In the genomic region with DNA sequence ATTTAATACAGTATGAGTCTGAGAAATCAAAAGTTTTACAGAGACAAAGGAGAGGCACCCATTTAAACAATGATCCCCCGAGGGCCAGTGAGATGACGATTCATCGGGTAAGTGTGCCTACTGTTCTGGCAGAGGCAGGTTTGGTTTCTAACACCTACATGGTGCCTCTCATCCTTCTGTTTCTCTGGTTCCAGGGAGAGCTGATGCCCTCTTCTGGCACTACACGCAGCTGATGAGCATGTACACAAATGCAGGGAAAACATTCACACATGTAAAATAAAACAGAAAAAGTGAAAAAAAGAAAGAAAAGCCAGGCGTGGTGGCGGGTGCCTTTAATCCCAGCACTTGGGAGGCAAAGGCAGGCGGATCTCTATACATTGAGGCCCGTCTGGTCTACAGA, we compare ENCODE assay signal across 9 mouse cellular contexts. TPM values are rescaled to one million over a fixed set of nuclear protein-coding genes. Genes with fewer than 3 reads are reported as not detected.
A peak's percentile ranks its signal among the peaks of the same experiment; 100 is the strongest.
DNase-seq lines count a peak whose midpoint lies in the region; TF ChIP-seq lines count a peak whose summit lies in the region.
"Had no signal": no experiment of that assay in that cellular context is flagged by ENCODE, and none has a peak within 500 bp of the region (broad histone marks: within the 10 kb centered on the region; RNA-seq: fewer than 3 reads in every experiment).

No protein-coding gene starts in this region.

- TF ChIP-seq POLR2A in cerebellum, adult 2 months (IDR thresholded peaks at IDR 0.05; ENCODE audit: borderline replicate concordance, insufficient read depth, low read length): no peak
- no peak for TF ChIP-seq POLR2A in cortical plate, adult 2 months (IDR thresholded peaks at IDR 0.05; ENCODE audit: extremely low read depth, insufficient read depth, low read length)

- no peak overlapping the region for H3K4me3 ChIP-seq in cerebellum, adult 2 months (replicated peaks; ENCODE audit: insufficient read depth, low read depth, low read length)
- H3K4me3 ChIP-seq in layer of hippocampus, adult 2 months: no peak overlapping the region
- H3K4me3 ChIP-seq in cortical plate, adult 2 months (ENCODE audit: insufficient read depth, low read length): no peak overlapping the region
- H3K4me3 ChIP-seq: midbrain, embryonic 15.5 days had no signal

- no peaks in the 10 kb centered on the region for H3K27me3 ChIP-seq in cerebellum, adult 2 months (ENCODE audit: control insufficient read depth, insufficient read depth, low read length)
- H3K27me3 ChIP-seq: midbrain, embryonic 15.5 days had no signal

- no peak for DNase-seq in cerebellum, adult 2 months
- no peak for DNase-seq in cerebellum, adult 11 months
- DNase-seq in layer of hippocampus, adult 2 months (ENCODE audit: low spot score in 2 of 2): peak in 1 of 2 experiments; percentile 43
- DNase-seq in layer of hippocampus, adult 9-11 months: no peak
- peak; percentile 40 for DNase-seq in 416B (ENCODE audit: low read depth)
- DNase-seq in adrenal gland, postnatal 25 days: no peak
- no peak for DNase-seq in cerebellum, postnatal 10 days

- TF ChIP-seq CTCF in cerebellum, adult 2 months (IDR thresholded peaks at IDR 0.05; ENCODE audit: borderline replicate concordance, insufficient read depth, low read depth, low read length): peak; percentile 20; the same call in 1 of the 2 replicates
- peak; percentile 76 for TF ChIP-seq CTCF in layer of hippocampus, adult 2 months (conservative IDR thresholded peaks at IDR 0.05)
- peak; percentile 62 for TF ChIP-seq CTCF in cortical plate, adult 2 months (IDR thresholded peaks at IDR 0.05; ENCODE audit: extremely low read depth, insufficient read depth, low read length)

- peaks cover 7% of the 10 kb centered on the region for H3K4me1 ChIP-seq in cerebellum, adult 2 months (ENCODE audit: control insufficient read depth, insufficient read depth, low read length)
- no peaks in the 10 kb centered on the region for H3K4me1 ChIP-seq in cortical plate, adult 2 months (ENCODE audit: control insufficient read depth, insufficient read depth, low read length)
- H3K4me1 ChIP-seq: midbrain, embryonic 15.5 days had no signal

- 74% methylated on average over 8 of the region's 8 CpGs for WGBS in cerebellum, adult 2 months

- no peak overlapping the region for H3K27ac ChIP-seq in cerebellum, adult 2 months (ENCODE audit: insufficient read depth, low read length)
- no peak overlapping the region for H3K27ac ChIP-seq in layer of hippocampus, adult 2 months
- no peak overlapping the region for H3K27ac ChIP-seq in cortical plate, adult 2 months (ENCODE audit: insufficient read depth, low read length)
- H3K27ac ChIP-seq: midbrain, embryonic 15.5 days had no signal

RNA-seq across cellular contexts. Expression of gene Rassf2, which starts 29.9 kb away (rescaled TPM):
- 35.8 and 44.7 TPM in 2 replicates for polyA plus RNA-seq in cerebellum, adult 2 months (2012; rRNA removed)
- total RNA-seq in layer of hippocampus, adult 2 months (2021): 10 to 100 TPM; 39.9 to 43.2 TPM
- 32.6 and 35.9 TPM in 2 replicates for polyA plus RNA-seq in cortical plate, adult 2 months (2012; rRNA removed)
- total RNA-seq in adrenal gland, postnatal 25 days (2021): 4.8 and 5.6 TPM in 2 replicates

Comparison
In these comparisons a context has a peak if more than half of its experiments do, and no peak if none do; other contexts are left out.
1. CTCF ChIP-seq: peak in every context shown above with its lines; median percentile 76 in layer of hippocampus, adult 2 months; 62 in cortical plate, adult 2 months; 20 in cerebellum, adult 2 months.